8 mouse cellular contexts compared by ENCODE assay signal in genomic region chr7:16895000-16895399, GRCm38 (mm10). TPM values are rescaled to one million over a fixed set of nuclear protein-coding genes. Genes with fewer than 3 reads are reported as not detected.
DNase-seq lines count a peak whose midpoint lies in the region; ATAC-seq and TF ChIP-seq lines count a peak whose summit lies in the region.

No protein-coding gene starts in this region.

- no peak for TF ChIP-seq EP300 in stomach, postnatal 0 days (optimal IDR thresholded peaks at IDR 0.05)

- H3K36me3 ChIP-seq in liver, adult 2 months (ENCODE audit: control insufficient read depth, insufficient read depth, low read length) = no peaks in the 10 kb centered on the region
- H3K36me3 ChIP-seq in stomach, postnatal 0 days (ENCODE audit: control insufficient read depth, insufficient read depth, low read length) = no peaks in the 10 kb centered on the region

- H3K27ac ChIP-seq in cortical plate, adult 2 months (ENCODE audit: insufficient read depth, low read length) = no peak overlapping the region
- H3K27ac ChIP-seq in liver, adult 2 months (replicated peaks; ENCODE audit: insufficient read depth, low read depth, low read length) = no peak overlapping the region
- H3K27ac ChIP-seq in stomach, postnatal 0 days (replicated peaks) = no peak overlapping the region

- H3K79me2 ChIP-seq in liver, adult 2 months (ENCODE audit: control insufficient read depth, insufficient read depth, low read length) = no peaks in the 10 kb centered on the region

- no peaks in the 10 kb centered on the region for H3K4me1 ChIP-seq in cortical plate, adult 2 months (ENCODE audit: control insufficient read depth, insufficient read depth, low read length)
- no peaks in the 10 kb centered on the region for H3K4me1 ChIP-seq in liver, adult 2 months (ENCODE audit: control insufficient read depth, insufficient read depth, low read length)
- H3K4me1 ChIP-seq in stomach, postnatal 0 days (replicated peaks; ENCODE audit: control insufficient read depth, insufficient read depth) = no peaks in the 10 kb centered on the region; the same call in 1 of the 2 replicates

- H3K9me3 ChIP-seq in stomach, postnatal 0 days (ENCODE audit: control insufficient read depth, low read length) = no peaks in the 10 kb centered on the region

- intact Hi-C loops in gastrocnemius, postnatal 36 days (cut with DNase I) = loop anchor here (1.0 kb wide), 1 partner anchor 18 kb away; no protein-coding TSS in a partner anchor

- H3K4me2 ChIP-seq in stomach, postnatal 0 days (replicated peaks; ENCODE audit: low read depth) = peak overlapping the region; percentile 37

- no peak overlapping the region for H3K4me3 ChIP-seq in cortical plate, adult 2 months (ENCODE audit: insufficient read depth, low read length)
- H3K4me3 ChIP-seq in liver, adult 2 months (ENCODE audit: insufficient read depth, low read depth, low read length) = no peak overlapping the region
- H3K4me3 ChIP-seq in stomach, postnatal 0 days (ENCODE audit: low read depth, low read length) = peak overlapping the region; percentile 17; the same call in 1 of the 2 replicates

- peak; percentile 68 for DNase-seq in 3134 (ENCODE audit: extremely low read depth, insufficient read length, low spot score)
- peak; percentile 89 for DNase-seq in ZHBTc4 (ENCODE audit: low read depth, low spot score)
- peak; percentile 71 to 75 for DNase-seq in gastrocnemius, postnatal 36 days
- DNase-seq in liver, adult 2 months (ENCODE audit: extremely low read depth, low read depth, low spot score) = peak; percentile 28
- DNase-seq in monocyte, adult 2 months (ENCODE audit: low read depth in 1 of 2, low spot score in 2 of 2) = peak; percentile 50 to 51
- peak; percentile 80 for DNase-seq in stomach, postnatal 0 days (ENCODE audit: low spot score)

- WGBS in liver, adult 2 months = 1% methylated on average over 24 of the region's 24 CpGs
- WGBS in stomach, postnatal 0 days = 2% methylated on average over 24 of the region's 24 CpGs

- no peaks in the 10 kb centered on the region; the same call in 1 of the 2 replicates for H3K27me3 ChIP-seq in liver, adult 2 months (ENCODE audit: control insufficient read depth, insufficient read depth, low read length)
- no peaks in the 10 kb centered on the region for H3K27me3 ChIP-seq in stomach, postnatal 0 days (ENCODE audit: control insufficient read depth, insufficient read depth, low read length)

- TF ChIP-seq CTCF in cortical plate, adult 2 months (IDR thresholded peaks at IDR 0.05; ENCODE audit: extremely low read depth, insufficient read depth, low read length) = peak; percentile 64
- TF ChIP-seq CTCF in liver, adult 2 months (IDR thresholded peaks at IDR 0.05; ENCODE audit: low read depth, low read length) = peak; percentile 93
- peak; percentile 92 for TF ChIP-seq CTCF in stomach, postnatal 0 days (IDR thresholded peaks at IDR 0.05; ENCODE audit: low read depth)

- ATAC-seq in inflammation-experienced regulatory T-cells, adult 6 months = peak; percentile 49
- ATAC-seq in stomach, postnatal 0 days (ENCODE audit: low FRiP score, low TSS enrichment) = peak; percentile 1; the same call in 1 of the 2 replicates

- H3K9ac ChIP-seq in liver, adult 2 months (ENCODE audit: low read depth, low read length) = no peak overlapping the region
- no peak overlapping the region for H3K9ac ChIP-seq in stomach, postnatal 0 days (ENCODE audit: low read length)

- no peak for TF ChIP-seq POLR2A in cortical plate, adult 2 months (IDR thresholded peaks at IDR 0.05; ENCODE audit: extremely low read depth, insufficient read depth, low read length)
- TF ChIP-seq POLR2A in liver, adult 2 months (IDR thresholded peaks at IDR 0.05; ENCODE audit: extremely low read depth, insufficient read depth, low read length) = no peak

RNA-seq across cellular contexts. Expression of gene Gng8, which starts 3.4 kb away (rescaled TPM):
- 8.3 and 10.9 TPM in 2 replicates for polyA plus RNA-seq in cortical plate, adult 2 months (2012; rRNA removed)
- under 1 TPM in 1 of 2 experiments, not detected in 1; 0.54 TPM for total RNA-seq in gastrocnemius, postnatal 36 days (2021)
- polyA plus RNA-seq in inflammation-experienced regulatory T-cells, adult 6 months (2017; shearing (Covaris generic)) = not detected
- not detected in 2 replicates for total RNA-seq in liver, adult 2 months (2014; rRNA removed)
- polyA plus RNA-seq in liver, adult 2 months (2012; rRNA removed) = 0.25 and 0.26 TPM in 2 replicates
- 7.3 and 7.4 TPM in 2 replicates for polyA plus RNA-seq in stomach, postnatal 0 days (2015; fragmentation: Nextera tagmentation; extraction: Ambion mirVana)

RNA-seq across cellular contexts. Expression of gene Ptgir, which starts 11.3 kb away (rescaled TPM):
- polyA plus RNA-seq in cortical plate, adult 2 months (2012; rRNA removed) = 0.08 and 0.17 TPM in 2 replicates
- total RNA-seq in gastrocnemius, postnatal 36 days (2021) = 1 to 10 TPM; 1.1 to 1.2 TPM
- 1 to 10 TPM; 4.3 to 8.2 (median 7.1) TPM for polyA plus RNA-seq in inflammation-experienced regulatory T-cells, adult 6 months (2017; shearing (Covaris generic))
- total RNA-seq in liver, adult 2 months (2014; rRNA removed) = 0.07 and 0.09 TPM in 2 replicates
- polyA plus RNA-seq in liver, adult 2 months (2012; rRNA removed) = 0.09 and 0.33 TPM in 2 replicates
- polyA plus RNA-seq in stomach, postnatal 0 days (2015; fragmentation: Nextera tagmentation; extraction: Ambion mirVana) = 1.5 and 1.6 TPM in 2 replicates

RNA-seq across cellular contexts. Expression of gene Dact3, which starts 19.9 kb away (rescaled TPM):
- polyA plus RNA-seq in cortical plate, adult 2 months (2012; rRNA removed) = 169 and 184 TPM in 2 replicates
- total RNA-seq in gastrocnemius, postnatal 36 days (2021) = 1 to 10 TPM; 2.0 TPM
- not detected for polyA plus RNA-seq in inflammation-experienced regulatory T-cells, adult 6 months (2017; shearing (Covaris generic))
- under 0.01 and 0.20 TPM in 2 replicates for total RNA-seq in liver, adult 2 months (2014; rRNA removed)
- polyA plus RNA-seq in liver, adult 2 months (2012; rRNA removed) = 0.52 and 0.64 TPM in 2 replicates
- polyA plus RNA-seq in stomach, postnatal 0 days (2015; fragmentation: Nextera tagmentation; extraction: Ambion mirVana) = 3.5 and 5.1 TPM in 2 replicates

RNA-seq across cellular contexts. Expression of gene Calm3, which starts 28.9 kb away (rescaled TPM):
- 1,956 and 2,049 TPM in 2 replicates for polyA plus RNA-seq in cortical plate, adult 2 months (2012; rRNA removed)
- 100 to 1,000 TPM; 297 to 327 TPM for total RNA-seq in gastrocnemius, postnatal 36 days (2021)
- polyA plus RNA-seq in inflammation-experienced regulatory T-cells, adult 6 months (2017; shearing (Covaris generic)) = 100 to 1,000 TPM in 2 of 3 experiments, 10 to 100 TPM in 1; 51.8 to 255 (median 105) TPM
- total RNA-seq in liver, adult 2 months (2014; rRNA removed) = 64.9 and 77.4 TPM in 2 replicates
- polyA plus RNA-seq in liver, adult 2 months (2012; rRNA removed) = 72.0 and 78.1 TPM in 2 replicates
- 49.1 and 58.7 TPM in 2 replicates for polyA plus RNA-seq in stomach, postnatal 0 days (2015; fragmentation: Nextera tagmentation; extraction: Ambion mirVana)

RNA-seq across cellular contexts. Expression of gene Pnmal2, which starts 49.5 kb away (rescaled TPM):
- 89.8 and 103 TPM in 2 replicates for polyA plus RNA-seq in cortical plate, adult 2 months (2012; rRNA removed)
- 1 to 10 TPM; 1.5 to 2.2 TPM for total RNA-seq in gastrocnemius, postnatal 36 days (2021)
- polyA plus RNA-seq in inflammation-experienced regulatory T-cells, adult 6 months (2017; shearing (Covaris generic)) = not detected
- under 0.01 and 0.07 TPM in 2 replicates for total RNA-seq in liver, adult 2 months (2014; rRNA removed)
- 0.02 and 0.10 TPM in 2 replicates for polyA plus RNA-seq in liver, adult 2 months (2012; rRNA removed)
- 4.7 and 4.8 TPM in 2 replicates for polyA plus RNA-seq in stomach, postnatal 0 days (2015; fragmentation: Nextera tagmentation; extraction: Ambion mirVana)

Comparison
In these comparisons a context has a peak if more than half of its experiments do, and no peak if none do; other contexts are left out.
1. DNase-seq: peak in every context shown above with its lines; median percentile 89 in ZHBTc4; 80 in stomach, postnatal 0 days; 73 in gastrocnemius, postnatal 36 days; 68 in 3134; 50 in monocyte, adult 2 months; 28 in liver, adult 2 months.
2. RNA of gene Dact3, which starts 19.9 kb away (polyA plus RNA-seq): 169 to 184 TPM in cortical plate, adult 2 months; 3.5 to 5.1 TPM in stomach, postnatal 0 days, 0.52 to 0.64 TPM in liver, adult 2 months and not detected in inflammation-experienced regulatory T-cells, adult 6 months; every median in the first group is over 10 times any median in the second.
3. Peak in every context shown above with its lines, with median percentiles within 50 percentile points of each other: CTCF ChIP-seq.